Mouse (Mus musculus) CH12F3 (cell line): ENCODE data around the gene Slc22a3.

Source experiments
- in situ Hi-C: fragments of 300-500 bp; cut with MboI; formaldehyde crosslinking; loops from 2 replicates; pipeline ENCODE4 v1.14.3; 2020; ENCODE audit warnings: low sequenced_read_pairs

The Slc22a3 gene

DNA sequence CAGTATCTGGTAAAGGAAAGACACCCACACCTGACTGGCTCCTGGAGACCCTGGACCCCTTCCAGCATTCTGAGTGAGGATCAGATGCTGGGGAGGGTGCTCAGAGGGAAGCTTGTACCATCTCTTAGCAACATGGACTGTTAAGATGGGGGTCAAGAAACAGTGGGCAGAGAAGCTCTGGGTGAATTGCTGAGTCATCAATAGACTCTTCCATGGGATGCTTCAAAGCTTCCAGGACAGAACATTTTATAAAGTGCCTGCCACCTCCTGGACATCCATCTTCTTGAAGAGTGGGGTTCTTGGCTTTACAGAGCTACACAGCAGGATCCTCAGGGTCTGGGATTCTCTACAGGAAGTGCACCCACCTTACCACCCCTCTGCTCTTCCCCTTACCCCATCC is 35.0 kb downstream of the Slc22a3 start:
- in situ Hi-C loops: no loop called here

DNA sequence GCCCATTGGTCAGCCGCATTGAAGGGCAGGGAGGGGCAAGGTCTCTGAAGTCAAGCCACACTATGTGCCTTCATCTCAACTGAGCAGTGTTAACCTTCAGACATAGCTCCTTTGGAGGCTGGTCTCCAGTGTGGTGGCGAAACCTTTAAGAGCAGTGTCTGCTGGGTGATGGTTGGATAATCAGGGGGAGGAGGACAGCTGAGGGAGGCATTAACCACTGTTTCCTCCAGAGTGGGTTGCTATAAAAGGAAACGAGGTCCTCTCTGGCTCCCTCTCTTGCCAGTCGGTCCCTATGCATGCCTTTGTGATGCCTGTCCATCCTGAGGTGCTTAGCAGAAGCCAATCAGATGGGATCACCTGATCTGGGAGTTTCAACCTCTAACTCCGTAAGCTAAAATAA is 38.8 kb downstream of the Slc22a3 start:
- in situ Hi-C loops: no loop called here

DNA sequence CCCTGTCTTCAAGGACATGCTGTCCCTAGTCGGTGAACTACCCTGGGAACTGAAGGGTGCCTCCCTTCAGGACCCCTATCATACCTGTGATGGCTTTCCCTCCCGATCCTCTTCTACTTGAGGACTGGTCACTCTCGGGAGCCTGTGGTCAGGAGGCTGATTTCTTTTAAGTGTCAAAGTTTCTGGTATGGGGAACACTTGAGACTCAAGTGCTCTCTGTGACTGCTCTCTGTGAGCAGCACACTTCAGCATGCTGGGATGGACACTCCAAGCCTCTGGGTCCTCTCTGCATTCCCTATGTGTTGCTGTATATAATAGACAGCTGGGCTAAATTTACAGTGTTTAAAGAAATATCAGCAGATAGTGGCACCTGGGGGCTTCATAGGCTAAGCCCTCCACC is 39.9 kb downstream of the Slc22a3 start:
- in situ Hi-C loops: no loop called here

DNA sequence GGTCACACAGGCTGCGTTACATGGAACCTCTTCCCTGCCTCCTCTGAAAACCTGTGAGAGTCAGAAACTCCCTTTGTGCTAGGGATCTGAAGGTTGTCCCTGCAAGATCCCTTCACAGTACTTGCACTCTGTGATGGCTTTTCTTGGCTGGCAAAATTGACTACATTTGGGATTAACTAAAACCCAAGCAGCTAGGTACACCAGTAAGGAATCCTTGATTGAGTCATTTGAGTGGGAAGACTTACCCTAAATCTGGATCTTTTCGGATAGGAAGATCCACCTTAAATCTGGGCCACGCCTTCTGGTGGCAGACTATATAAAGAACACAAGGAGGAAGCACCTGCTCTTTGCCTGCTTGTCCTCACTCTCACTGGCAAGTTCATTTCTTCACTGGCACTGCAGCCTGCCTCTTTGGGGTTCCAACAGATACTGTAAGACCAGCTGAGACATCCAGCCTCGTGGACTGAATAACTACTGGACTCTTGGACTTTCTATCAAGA is 41.0 kb downstream of the Slc22a3 start:
- in situ Hi-C loops: no loop called here

DNA sequence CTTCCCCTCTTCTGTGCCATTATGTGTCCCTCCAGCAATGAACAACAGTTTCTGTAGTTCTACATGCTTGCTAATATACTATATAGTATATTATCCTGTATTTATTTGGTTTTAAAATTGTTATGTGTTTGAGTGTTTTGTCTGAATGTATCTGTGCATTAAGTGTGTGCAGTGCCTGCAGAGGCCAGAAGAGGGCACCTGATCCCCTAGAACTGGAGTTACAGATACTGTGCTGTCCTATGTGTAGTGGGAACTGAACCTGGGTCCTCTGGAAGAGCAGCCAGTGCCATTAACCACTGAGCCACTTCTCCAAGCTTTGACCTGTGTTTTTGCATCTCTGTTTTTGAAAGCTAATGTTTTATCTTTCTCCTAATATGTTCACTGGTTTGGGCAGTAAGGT is 46.3 kb downstream of the Slc22a3 start:
- in situ Hi-C loops: no loop called here

DNA sequence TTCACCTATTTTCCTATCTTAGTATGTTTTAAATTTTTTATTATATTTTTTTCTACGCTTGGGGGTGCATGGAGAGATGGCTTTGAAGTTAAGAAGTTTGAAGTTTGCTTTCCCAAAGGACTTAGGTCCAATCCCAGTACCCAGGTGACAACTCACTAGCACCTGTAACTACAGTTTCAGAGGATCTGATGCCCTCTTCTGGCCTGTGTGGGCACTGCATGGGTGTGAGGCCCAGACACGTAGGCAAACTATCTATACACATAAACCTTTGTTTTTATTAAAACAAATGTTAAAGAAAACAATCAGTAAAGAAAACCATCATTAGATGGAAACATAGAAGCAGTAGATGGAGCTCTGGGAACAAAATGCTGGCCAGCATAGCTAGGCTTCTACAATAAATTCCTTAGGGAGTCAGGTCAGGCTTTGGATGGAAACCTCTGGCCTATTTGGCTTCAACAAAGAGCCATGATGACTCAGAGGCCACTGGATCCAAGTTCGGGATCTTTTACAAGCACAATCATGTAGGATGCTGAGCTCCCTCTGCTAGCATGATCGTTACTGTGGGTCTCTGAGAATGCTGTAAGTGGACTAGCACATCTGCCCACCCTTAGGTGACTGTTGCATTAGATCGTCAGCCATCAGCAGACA is 52.2 kb downstream of the Slc22a3 start:
- in situ Hi-C loops: no loop called here

DNA sequence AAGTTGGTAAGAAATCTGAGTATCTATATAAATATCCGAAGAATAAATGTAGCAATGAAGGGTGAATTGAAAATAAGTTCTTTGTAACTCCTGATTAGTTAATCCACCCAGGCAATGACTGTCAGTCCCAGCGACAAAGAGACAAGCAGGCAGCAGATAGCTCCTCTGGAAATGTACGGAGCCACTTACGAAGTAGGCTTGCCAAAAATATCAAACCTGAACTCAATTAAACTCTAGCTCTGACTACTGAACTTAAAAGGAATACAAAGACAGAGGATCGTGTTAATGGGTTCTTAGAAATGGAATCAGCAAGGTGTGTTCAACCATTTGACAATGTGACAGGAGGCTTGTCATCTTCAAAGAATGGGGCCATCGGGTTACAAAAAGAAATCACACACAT is 53.8 kb downstream of the Slc22a3 start:
- in situ Hi-C loops: no loop called here

DNA sequence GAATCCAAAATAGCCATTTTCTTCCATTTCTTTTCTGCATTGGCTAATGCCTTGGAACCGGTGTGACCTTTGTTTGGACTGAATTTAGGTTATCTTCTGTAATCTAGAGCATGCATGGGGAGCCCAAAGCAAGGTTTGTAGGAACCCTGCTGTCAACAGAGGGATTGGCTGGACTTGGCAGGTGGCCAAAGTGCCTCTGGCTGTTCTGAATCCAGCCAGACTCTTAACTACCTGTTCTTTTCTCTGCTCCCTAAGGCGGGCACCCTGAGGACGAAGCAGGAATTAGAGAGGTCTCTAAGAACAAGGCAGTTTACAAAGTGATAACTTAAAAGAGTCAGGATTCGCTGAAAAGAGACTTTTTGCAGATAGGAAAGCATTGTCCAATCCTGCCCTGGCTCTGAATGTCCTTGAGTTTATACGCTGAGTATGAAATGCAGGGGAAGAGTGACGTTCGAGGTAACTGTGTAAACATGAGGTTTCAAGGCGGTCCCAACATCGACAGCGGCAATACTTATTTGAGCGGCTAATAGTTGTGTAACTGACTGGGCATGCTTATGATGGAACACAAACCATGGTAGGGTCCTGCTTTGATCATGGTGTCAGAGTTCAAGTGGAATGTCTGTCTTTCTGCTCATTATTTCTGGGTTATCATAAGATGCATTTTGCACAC is 54.5 kb downstream of the Slc22a3 start:
- in situ Hi-C loops: no loop called here

DNA sequence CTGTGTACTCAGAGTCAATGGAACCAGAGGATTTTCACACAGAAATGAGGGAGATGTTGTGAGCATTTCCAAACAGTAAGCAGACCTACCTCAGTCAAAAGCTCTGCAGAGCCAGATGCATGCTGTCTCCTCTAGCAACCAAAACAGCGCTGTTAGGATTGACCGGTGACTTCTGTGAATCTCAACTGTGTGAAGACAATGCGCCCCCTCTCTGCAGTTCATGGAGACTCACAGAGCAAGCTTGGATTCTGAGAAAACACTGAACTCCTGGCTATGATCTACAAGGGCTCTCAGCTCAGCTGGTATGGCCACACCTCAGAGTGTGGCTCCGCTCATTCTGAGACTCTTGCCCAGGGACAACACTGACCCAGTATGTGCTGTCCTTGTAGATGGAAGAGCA is 56.3 kb downstream of the Slc22a3 start:
- in situ Hi-C loops: no loop called here

DNA sequence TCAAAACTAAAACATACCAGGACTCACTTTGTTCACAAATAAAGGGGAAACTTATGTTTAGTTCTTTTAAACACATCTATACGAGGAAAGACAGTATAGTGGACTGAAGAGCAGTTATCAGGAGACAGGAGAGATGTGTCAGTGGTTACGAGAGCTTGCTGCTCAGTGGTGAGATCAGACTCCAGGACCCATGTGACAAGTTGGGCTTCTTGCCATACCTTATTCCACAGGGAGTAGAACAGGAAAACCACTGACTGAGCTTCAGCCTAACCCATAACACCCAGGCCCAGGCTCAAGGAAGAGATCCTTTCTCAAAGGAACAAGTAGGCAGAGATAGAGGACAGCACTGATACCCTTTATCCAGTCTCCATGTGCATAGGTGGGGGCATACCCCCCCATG is 62.9 kb downstream of the Slc22a3 start:
- in situ Hi-C loops: no loop called here

DNA sequence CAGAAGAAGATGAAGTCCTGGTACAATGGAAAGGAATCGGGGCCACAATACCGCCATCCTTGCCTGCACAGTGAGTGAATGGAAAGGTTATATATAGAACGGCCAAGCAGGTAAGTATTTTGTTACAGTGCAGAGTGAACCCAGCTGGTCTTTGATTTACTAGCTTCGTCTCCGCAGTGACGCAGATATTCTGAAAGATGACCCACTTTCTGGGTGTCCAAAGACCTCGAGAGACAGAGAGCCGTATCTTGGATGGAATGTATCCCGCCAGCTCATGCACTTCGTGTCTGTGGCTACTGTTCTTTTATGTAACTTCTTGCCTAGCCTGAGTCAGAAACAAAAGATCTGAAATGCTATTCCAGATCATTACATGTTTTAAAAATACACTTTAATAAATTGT is 69.7 kb downstream of the Slc22a3 start:
- in situ Hi-C loops: no loop called here

DNA sequence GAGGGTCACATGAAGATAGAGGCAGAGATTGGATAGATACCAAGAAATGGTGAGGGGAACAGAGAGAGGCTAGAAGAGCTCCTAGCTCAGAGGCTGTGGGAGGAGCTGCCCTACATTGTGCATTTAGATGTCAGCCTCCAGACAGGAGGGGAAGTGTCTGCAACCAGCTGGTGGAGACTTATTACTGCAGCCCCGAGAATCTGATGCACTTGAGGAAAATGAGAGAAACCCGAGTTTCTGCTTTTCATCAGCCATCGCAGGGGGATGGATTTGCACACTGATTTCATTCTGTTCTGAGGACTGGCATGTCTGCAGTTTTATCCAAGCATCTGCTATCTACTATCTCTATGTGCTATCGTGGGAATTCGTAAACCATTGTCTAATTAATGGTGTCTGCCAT is 75.8 kb downstream of the Slc22a3 start:
- in situ Hi-C loops: no loop called here

DNA sequence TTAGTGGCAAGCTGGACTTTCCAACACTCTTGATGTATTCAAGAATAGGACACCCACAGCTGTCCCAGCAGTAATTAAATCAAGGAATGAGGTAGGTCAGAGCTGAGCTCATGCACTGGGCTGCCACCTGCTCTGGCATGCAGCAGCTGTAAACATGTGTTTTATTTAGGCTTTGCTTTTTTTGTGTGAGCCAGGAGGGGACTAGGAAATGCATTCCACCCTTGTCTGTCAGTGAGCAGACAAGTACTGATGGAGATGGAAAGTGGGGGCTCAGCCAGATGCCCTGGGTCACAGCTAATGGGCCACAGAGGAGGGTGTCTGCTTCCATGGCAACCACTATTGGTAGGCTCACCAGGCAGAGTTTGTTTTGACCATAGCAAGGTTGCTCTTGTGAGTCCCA is 79.1 kb downstream of the Slc22a3 start:
- in situ Hi-C loops: no loop called here

DNA sequence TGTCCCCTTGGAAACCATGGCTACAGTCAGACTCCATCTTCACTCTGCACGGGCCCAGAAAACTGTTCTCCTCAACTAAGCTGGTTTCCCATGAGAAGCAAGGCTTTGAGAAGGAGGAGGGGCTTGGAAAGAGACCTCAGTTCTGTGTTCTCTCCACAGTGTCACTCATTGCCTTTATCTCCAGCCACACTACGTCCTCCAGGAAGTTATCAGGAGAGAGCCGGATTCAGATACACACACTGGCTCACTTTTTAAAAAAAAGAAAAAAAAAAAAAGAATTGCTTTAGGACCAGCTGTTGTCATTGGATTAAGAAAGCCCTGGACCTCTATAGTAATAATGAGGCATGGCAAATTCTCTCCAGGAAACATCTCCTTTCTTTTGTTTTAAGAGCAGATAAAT is 80.3 kb downstream of the Slc22a3 start:
- in situ Hi-C loops: no loop called here

DNA sequence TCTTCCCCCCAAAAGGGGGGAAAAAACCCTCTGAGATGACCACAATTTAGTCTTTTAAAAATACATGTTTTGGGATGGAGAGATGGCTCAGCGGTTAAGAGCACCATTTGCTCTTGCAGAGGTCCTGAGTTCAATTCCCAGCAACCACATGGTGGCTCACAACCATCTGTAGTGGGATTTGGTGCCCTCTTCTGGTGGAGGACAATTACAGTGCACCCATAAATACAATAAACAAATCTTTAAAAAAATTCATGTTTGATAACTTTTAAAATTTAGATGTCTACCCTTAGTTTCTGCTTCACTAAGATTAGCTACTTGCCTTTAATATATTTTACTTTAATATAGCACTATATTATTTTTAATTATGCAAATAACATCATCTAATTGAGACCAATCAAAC is 85.4 kb downstream of the Slc22a3 start:
- in situ Hi-C loops: loop anchor here (25.0 kb wide), 1 partner anchor 390 kb away; no protein-coding TSS in a partner anchor

DNA sequence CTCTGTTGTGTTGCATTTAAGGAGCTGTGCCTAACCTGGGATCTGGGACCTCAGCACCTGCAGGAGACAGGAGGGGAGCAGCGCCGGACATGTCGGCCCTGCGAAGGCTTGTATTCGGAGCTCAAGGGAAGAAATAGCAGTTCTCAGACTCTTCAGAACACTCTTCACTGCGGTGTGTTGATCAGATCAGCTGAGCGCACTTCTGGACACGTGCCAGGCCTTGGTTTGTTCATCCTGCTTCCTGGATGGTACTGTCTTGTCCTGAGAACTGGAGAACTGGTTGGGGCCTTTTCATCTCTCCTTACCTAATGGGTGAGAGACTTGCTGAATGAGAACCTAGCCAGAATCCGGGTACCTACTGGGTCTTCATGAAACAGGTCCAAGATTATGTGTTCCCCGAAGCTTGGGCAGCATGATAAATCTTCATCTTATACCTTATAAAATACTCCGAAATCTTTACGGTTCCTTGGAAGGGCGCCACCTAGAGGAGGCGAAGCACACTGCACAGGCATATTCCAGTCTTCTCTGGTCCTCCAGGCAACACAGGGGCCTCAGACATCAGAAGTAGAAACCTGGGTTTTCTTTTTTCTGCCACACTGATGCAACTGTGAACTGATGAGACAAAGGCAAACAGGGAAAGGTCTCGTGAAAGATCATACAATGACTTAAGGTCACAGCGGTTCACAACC is 86.5 kb downstream of the Slc22a3 start:
- in situ Hi-C loops: loop anchor here (25.0 kb wide), 1 partner anchor 391 kb away; no protein-coding TSS in a partner anchor

DNA sequence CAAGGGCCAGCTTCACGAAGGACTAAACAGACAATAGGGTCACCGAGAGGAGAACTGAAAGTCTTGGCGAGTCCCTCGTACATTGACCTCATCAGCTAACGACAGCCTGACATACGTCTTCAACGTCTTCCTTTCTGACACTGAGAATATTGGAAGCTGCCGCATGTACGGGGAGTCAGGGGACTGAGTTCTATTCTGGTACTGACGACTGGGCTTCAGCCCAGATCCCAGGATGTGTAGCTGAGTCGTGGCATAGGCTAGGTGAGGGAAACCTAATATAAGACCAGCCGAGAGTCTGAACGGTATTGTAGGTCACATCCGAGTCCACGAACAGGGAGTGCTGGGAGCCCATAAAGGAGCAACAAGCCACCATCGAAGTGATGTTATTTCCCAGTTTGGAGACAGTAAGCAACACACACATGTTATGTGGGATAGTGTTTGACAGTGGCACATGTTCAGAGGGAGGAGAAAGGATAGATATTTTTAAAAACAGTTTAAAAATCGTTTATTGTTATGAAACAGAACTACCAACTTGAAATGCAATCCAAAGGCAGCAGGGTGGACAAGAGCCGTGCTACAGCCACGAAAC is 87.9 kb downstream of the Slc22a3 start:
- in situ Hi-C loops: loop anchor here (25.0 kb wide), 1 partner anchor 393 kb away; no protein-coding TSS in a partner anchor

DNA sequence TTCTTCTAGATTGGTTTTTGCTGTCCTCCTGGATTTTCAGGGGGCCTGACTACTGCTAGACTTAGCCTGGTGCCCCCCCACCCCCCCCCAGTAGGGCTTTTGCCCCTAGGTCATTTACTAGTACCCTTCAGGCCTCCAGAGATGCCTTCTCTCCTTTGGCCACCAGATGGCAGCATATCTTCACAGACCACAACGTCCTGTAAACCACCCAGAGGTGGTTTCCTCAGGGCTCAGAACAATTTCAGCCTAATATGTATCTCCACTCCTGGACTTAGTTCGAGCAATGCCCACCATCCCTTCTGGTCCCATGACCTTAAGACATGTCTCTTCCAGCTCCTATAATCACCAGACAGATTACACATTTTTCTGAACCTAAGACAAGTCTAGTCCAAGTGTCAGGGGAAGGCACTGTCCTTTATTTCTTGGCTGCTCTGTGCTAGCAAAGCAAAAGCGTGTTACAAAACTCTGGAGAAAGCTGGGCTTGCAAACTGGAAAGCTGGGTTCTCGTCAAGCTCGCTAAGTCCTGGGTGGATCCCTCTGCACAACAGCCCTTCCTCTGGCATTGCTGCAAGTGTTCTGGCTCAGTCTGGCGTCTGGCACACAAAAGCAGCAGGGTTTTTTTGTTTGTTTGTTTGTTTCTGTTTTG is 91.1 kb downstream of the Slc22a3 start:
- in situ Hi-C loops: loop anchor here (25.0 kb wide), 1 partner anchor 396 kb away; no protein-coding TSS in a partner anchor

DNA sequence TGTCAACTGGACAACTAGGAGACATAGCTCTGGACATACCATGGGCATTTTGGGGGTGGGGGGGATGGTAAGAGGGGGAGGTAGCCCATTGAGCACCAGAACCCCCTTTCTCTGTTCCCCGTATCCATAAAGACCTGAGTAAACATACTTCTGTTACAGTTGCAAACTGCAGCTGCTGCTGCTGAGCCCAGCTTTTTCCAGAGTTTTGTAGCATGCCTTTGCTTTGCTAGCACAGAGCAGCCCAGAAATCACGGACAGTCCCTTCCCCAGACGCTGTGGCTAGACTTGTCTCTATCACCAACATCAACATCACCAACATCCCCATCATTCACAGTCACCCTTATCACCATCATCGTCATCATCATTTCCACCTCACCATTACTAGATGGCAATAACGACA is 91.8 kb downstream of the Slc22a3 start:
- in situ Hi-C loops: loop anchor here (25.0 kb wide), 1 partner anchor 397 kb away; no protein-coding TSS in a partner anchor

DNA sequence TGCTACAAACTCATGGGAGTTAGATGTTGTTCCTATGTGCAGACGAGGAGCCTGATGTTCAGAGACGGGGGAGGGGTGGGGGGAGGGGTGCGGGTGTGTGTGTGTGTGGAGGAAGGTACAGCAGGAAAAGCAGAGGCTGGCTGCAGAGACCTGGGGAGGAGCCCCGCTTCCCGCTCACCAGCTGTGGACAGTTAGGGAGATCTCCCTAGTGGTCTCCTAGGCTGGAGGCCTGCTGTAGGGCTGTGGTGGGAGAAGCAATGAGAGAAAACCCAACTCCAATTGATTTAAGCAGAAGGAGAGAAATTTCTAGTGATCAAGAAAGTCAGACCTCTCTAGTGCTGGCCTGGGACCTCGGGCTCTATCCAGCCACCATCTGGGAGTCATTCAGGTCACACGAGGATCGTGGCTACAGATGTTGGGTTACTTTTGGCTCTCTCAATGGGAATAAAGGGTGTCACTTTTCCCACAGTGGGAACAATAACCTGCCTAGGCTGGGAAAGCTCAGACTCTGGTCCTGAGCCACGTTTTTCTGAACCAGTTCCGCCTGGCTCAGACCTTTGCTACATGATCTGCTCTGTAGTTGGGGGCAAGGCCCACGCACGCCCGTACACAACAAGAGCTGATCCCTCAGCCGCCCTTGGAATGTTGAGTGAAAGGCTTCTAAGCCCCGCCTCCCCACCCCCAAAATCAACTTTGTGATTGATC is 92.3 kb downstream of the Slc22a3 start:
- in situ Hi-C loops: loop anchor here (25.0 kb wide), 1 partner anchor 397 kb away; no protein-coding TSS in a partner anchor
